Mouse (Mus musculus) intestine, embryonic 16.5 days (tissue): ENCODE results near the gene 3110082I17Rik. TPM values are rescaled to one million over a fixed set of nuclear protein-coding genes. Genes with fewer than 3 reads are reported as not detected.

Experiments used
- ATAC-seq: fragments of 200-750 bp; cut with Nextera tagmentation; 2 replicates; pipeline ENCODE4 v1.8.0; 2017; ENCODE audit warnings: moderate TSS enrichment, moderate library complexity
- H3K27ac ChIP-seq: fragments of 300-500 bp; sonication (generic); 2 replicates; pipeline ENCODE4 v1.5.1; 2014; ENCODE audit warnings: mild to moderate bottlenecking, low read length
- H3K27me3 ChIP-seq: fragments of 300-500 bp; sonication (generic); replicated peaks from 2 replicates; pipeline ENCODE4 v1.6.1; 2014; ENCODE audit warnings: low read length, control low read depth, mixed read lengths; ENCODE audit not compliant: control insufficient read depth, insufficient read depth
- H3K36me3 ChIP-seq: fragments of 300-500 bp; sonication (generic); 2 replicates; pipeline ENCODE4 v1.6.1; 2014; ENCODE audit warnings: low read length, control low read depth; ENCODE audit not compliant: control insufficient read depth, insufficient read depth
- H3K4me1 ChIP-seq: fragments of 300-500 bp; sonication (generic); 2 replicates; pipeline ENCODE4 v1.6.1; 2014; ENCODE audit warnings: low read length, control low read depth, mixed read lengths; ENCODE audit not compliant: control insufficient read depth, insufficient read depth
- H3K4me2 ChIP-seq: fragments of 300-500 bp; sonication (generic); 2 replicates; pipeline ENCODE4 v1.6.1; 2014; ENCODE audit warnings: low read depth, low read length, control low read depth
- H3K4me3 ChIP-seq: fragments of 300-500 bp; sonication (generic); 2 replicates; pipeline ENCODE4 v1.5.1; 2014; ENCODE audit warnings: mild to moderate bottlenecking, low read length
- H3K9ac ChIP-seq: fragments of 300-500 bp; sonication (generic); 2 replicates; pipeline ENCODE4 v1.6.1; 2014; ENCODE audit warnings: low read depth, low read length
- H3K9me3 ChIP-seq: fragments of 300-500 bp; sonication (generic); 2 replicates; pipeline ENCODE4 v1.6.1; 2016; ENCODE audit warnings: low read length, control low read depth; ENCODE audit not compliant: control insufficient read depth
- WGBS: fragments of 180-500 bp; shearing (Covaris S2); extraction: QIAGEN DNeasy Blood & Tissue Kit; methylation state at CpG from one replicate; pipeline ENCODE4 v1.1.7; 2014; 5-methylcytosine and 5-hydroxymethylcytosine counted together
- polyA plus RNA-seq: library from polyadenylated mRNA; unstranded; fragments of >200 nt; fragmentation: Nextera tagmentation; extraction: Ambion mirVana; gene quantifications from 2 replicates; pipeline ENCODE4 v1.2.1, GENCODE M21; 2015

The 3110082I17Rik gene
- polyA plus RNA-seq, 1 experiment from 2014 or later: 35.5 TPM

DNA sequence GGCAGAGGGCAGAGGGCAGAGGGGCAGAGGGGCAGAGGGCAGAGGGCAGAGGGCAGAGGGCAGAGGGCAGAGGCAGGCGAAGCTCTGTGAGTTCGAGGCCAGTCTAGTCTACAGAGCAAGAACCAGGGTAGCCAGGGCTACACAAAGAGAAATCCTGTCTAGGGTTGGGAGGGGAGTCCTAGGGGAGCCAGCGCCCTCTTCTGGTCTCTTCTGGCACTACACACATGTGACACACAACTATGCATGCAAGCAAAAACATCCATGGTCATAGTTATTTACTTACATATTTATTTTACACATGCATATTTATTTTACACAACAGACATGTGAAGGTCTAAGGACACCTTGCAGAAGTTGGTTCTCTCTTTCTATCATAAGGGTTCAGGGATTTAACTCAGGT is 42.8 kb downstream of the 3110082I17Rik start:
- Histone ChIP-seq H3K27ac (no peak overlapping the region), H3K9me3 (no peaks in the 10 kb centered on the region), H3K4me1 (peaks cover 11% of the 10 kb centered on the region), H3K27me3 (no peaks in the 10 kb centered on the region), H3K9ac (no peak overlapping the region), H3K4me2 (no peak overlapping the region), H3K4me3 (no peak overlapping the region), H3K36me3 (no peaks in the 10 kb centered on the region)
- WGBS: 89% methylated on average over 3 of the region's 3 CpGs
- ATAC-seq: no peak

- no peak overlapping the region for H3K4me3 ChIP-seq
- ATAC-seq: no peak
- no peaks in the 10 kb centered on the region for H3K27me3 ChIP-seq
- no peaks in the 10 kb centered on the region for H3K36me3 ChIP-seq
- no peak overlapping the region for H3K27ac ChIP-seq
- H3K4me2 ChIP-seq: no peak overlapping the region
- no peaks in the 10 kb centered on the region for H3K9me3 ChIP-seq
- H3K4me1 ChIP-seq: peaks cover 11% of the 10 kb centered on the region
- 84% methylated on average over 4 of the region's 4 CpGs for WGBS
- no peak overlapping the region for H3K9ac ChIP-seq
Measured at GRCm38 (mm10) chr5:139416942-139417341, 43.4 kb downstream of the 3110082I17Rik start.

GRCm38 (mm10) chr5:139415001-139415400 is 45.3 kb downstream of the 3110082I17Rik start:
- WGBS: 84% methylated on average over 5 of the region's 5 CpGs
- Histone ChIP-seq H3K27me3 (no peaks in the 10 kb centered on the region), H3K27ac (no peak overlapping the region), H3K4me3 (no peak overlapping the region), H3K4me2 (no peak overlapping the region), H3K9me3 (no peaks in the 10 kb centered on the region), H3K36me3 (no peaks in the 10 kb centered on the region), H3K4me1 (peaks cover 11% of the 10 kb centered on the region), H3K9ac (no peak overlapping the region)
- ATAC-seq: no peak

DNA sequence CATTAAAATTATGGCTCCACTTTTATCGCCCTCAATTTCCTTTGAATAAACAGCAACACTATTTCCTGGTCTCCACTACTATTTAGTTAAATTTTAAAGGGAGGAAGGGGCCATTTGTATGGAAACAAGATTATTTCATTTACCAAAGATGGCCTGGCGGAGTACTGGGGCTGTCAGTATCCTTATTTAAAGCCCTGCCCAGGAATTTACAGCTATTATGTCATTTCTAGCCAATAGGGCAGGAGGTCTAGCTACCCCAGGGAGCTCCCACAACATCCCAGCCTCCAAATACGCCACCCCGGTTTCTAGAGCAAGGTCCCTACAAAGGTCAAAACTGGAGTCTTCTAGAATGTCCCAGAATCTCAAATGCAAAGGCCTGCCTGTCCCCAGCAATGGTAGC is 46.8 kb downstream of the 3110082I17Rik start:
- no peak overlapping the region for H3K4me2 ChIP-seq
- peaks cover 15% of the 10 kb centered on the region for H3K4me1 ChIP-seq
- no peak overlapping the region for H3K4me3 ChIP-seq
- H3K9me3 ChIP-seq: no peaks in the 10 kb centered on the region
- WGBS: 46% methylated on average over 4 of the region's 4 CpGs
- H3K27ac ChIP-seq: peak overlapping the region; percentile 50
- ATAC-seq: peak; percentile 63
- no peak overlapping the region for H3K9ac ChIP-seq
- no peaks in the 10 kb centered on the region for H3K27me3 ChIP-seq
- no peaks in the 10 kb centered on the region for H3K36me3 ChIP-seq

- Histone ChIP-seq H3K9ac (no peak overlapping the region), H3K4me3 (no peak overlapping the region), H3K4me2 (no peak overlapping the region), H3K4me1 (peaks cover 14% of the 10 kb centered on the region), H3K9me3 (no peaks in the 10 kb centered on the region), H3K27me3 (no peaks in the 10 kb centered on the region), H3K27ac (no peak overlapping the region), H3K36me3 (no peaks in the 10 kb centered on the region)
- no peak for ATAC-seq
- WGBS: 61% methylated on average over 15 of the region's 15 CpGs
Measured at GRCm38 (mm10) chr5:139411665-139412314, 48.5 kb downstream of the 3110082I17Rik start.

DNA sequence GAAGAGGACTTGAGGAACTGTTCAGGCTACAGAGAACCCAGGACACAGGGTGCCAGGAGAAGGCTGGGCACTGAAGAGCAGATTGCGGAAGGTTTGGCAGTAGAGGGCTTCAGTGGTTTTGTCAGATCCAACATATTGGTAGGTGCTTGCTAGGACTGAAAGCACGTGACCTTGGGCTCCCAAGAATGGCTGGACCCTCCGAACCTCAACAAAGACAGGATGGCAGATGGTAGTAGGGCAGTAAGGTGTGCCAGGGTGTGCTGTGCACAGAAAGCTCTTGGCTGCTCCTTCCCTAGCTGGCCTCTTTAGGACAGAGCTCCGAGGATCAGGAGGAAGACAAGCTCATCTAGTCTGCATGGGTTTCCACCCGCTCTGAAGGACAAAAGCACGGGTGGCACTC is 49.2 kb downstream of the 3110082I17Rik start:
- H3K27ac ChIP-seq: no peak overlapping the region
- H3K4me1 ChIP-seq: peaks cover 14% of the 10 kb centered on the region
- WGBS: 89% methylated on average over 6 of the region's 6 CpGs
- H3K36me3 ChIP-seq: no peaks in the 10 kb centered on the region
- no peaks in the 10 kb centered on the region for H3K27me3 ChIP-seq
- no peaks in the 10 kb centered on the region for H3K9me3 ChIP-seq
- ATAC-seq: no peak
- no peak overlapping the region for H3K4me3 ChIP-seq
- H3K4me2 ChIP-seq: no peak overlapping the region
- no peak overlapping the region for H3K9ac ChIP-seq

DNA sequence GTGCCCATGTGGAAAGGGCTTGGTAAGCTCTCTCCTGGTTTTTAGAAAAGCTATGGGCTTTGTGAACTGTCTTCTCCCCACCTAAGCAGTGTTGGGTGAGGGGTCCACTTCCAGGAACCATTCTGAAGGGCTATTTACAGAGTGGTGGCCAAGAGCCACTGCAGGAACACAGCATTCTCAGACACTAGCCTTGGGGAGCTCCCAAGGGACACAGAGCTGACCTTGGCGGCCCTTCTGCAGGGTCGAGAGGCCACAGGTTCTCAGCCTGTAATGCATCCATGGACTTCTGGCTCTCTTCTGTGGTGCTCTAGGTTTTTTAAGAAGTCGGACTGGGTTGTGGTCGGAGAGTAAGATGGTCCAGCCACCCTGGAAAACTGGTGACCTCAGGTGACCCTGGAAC is 50.3 kb downstream of the 3110082I17Rik start:
- H3K4me3 ChIP-seq: no peak overlapping the region
- no peak overlapping the region for H3K4me2 ChIP-seq
- H3K27me3 ChIP-seq: no peaks in the 10 kb centered on the region
- no peak for ATAC-seq
- no peak overlapping the region for H3K9ac ChIP-seq
- H3K27ac ChIP-seq: no peak overlapping the region
- WGBS: 90% methylated on average over 4 of the region's 4 CpGs
- H3K4me1 ChIP-seq: peaks cover 18% of the 10 kb centered on the region
- H3K36me3 ChIP-seq: no peaks in the 10 kb centered on the region
- H3K9me3 ChIP-seq: no peaks in the 10 kb centered on the region

DNA sequence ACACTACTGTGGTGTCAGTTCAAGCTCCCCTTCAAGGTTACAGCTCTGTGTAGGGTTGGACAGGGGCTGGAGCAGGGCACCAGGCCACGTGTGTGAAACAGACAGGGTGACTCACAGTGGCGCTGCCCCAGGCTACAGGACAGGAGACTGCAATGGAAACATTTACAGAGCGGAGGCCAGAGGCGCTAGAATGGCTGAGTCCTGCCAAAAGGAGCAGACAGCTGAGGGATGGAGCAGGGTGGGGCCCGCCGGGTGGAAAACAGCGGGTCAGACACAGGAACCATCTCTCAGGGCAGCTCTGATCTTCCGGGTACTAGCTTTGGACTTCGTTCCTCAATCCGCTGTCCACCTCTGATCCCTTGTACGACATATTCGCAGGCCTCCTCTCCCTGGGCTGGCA is 50.9 kb downstream of the 3110082I17Rik start:
- peak; percentile 56 for ATAC-seq
- Histone ChIP-seq H3K9me3 (no peaks in the 10 kb centered on the region), H3K27me3 (no peaks in the 10 kb centered on the region), H3K36me3 (no peaks in the 10 kb centered on the region), H3K9ac (0 out of 2 replicates have a peak overlapping the region, but pooled peaks have one; percentile 7), H3K4me3 (no peak overlapping the region), H3K4me1 (peaks cover 18% of the 10 kb centered on the region), H3K4me2 (no peak overlapping the region), H3K27ac (peak overlapping the region; percentile 33; the same call in 1 of the 2 replicates)
- WGBS: 49% methylated on average over 12 of the region's 12 CpGs

GRCm38 (mm10) chr5:139408511-139408910 is 51.8 kb downstream of the 3110082I17Rik start:
- Histone ChIP-seq H3K36me3 (no peaks in the 10 kb centered on the region), H3K4me1 (peaks cover 15% of the 10 kb centered on the region), H3K9me3 (no peaks in the 10 kb centered on the region), H3K4me3 (no peak overlapping the region), H3K9ac (no peak overlapping the region), H3K4me2 (no peak overlapping the region), H3K27ac (no peak overlapping the region; the same call in 1 of the 2 replicates), H3K27me3 (no peaks in the 10 kb centered on the region)
- ATAC-seq: no peak
- WGBS: 73% methylated on average over 7 of the region's 7 CpGs
